Mouse (Mus musculus): Measurements from ENCODE around the gene Tmem208. TPM values are rescaled to one million over a fixed set of nuclear protein-coding genes. Genes with fewer than 3 reads are reported as not detected.

The Tmem208 gene
- 87.5 and 89.7 TPM in 2 replicates for polyA plus RNA-seq (2016; fragmentation: Nextera tagmentation; extraction: Ambion mirVana)

GRCm38 (mm10) chr8:105326141-105326672 is at the start of gene Tmem208, which contains the start of gene Lrrc29:
Gene Tmem208 (plus strand): TSS chr8:105326354.
Gene Lrrc29 (minus strand): TSS chr8:105326278.
- H3K27ac ChIP-seq, result peak within 1 kb of the TSS; percentile 83
- no peaks in the 10 kb centered on the region for H3K27me3 ChIP-seq
- peak within 1 kb of the TSS; percentile 79 for H3K4me3 ChIP-seq (replicated peaks)
- WGBS, result under 1% methylated on average over 36 of the region's 36 CpGs
- peaks cover 20% of the 10 kb centered on the region for H3K4me1 ChIP-seq
- peak within 1 kb of the TSS; percentile 88 for H3K4me2 ChIP-seq
- peaks cover 47% of the 10 kb centered on the region for H3K36me3 ChIP-seq (replicated peaks)
- no peaks in the 10 kb centered on the region for H3K9me3 ChIP-seq
- H3K9ac ChIP-seq, result peak within 1 kb of the TSS; percentile 79
- ATAC-seq (ENCODE audit: low FRiP score), result peak; percentile 93

GRCm38 (mm10) chr8:105278911-105279334 is 47.2 kb upstream of the Tmem208 start:
- Histone ChIP-seq H3K27ac (no peak overlapping the region), H3K9me3 (no peaks in the 10 kb centered on the region), H3K4me3 (replicated peaks) (peak overlapping the region; percentile 24), H3K4me1 (peaks cover 29% of the 10 kb centered on the region), H3K9ac (peak overlapping the region; percentile 34), H3K27me3 (peaks cover 84% of the 10 kb centered on the region), H3K4me2 (peak overlapping the region; percentile 50), H3K36me3 (replicated peaks) (peaks cover 30% of the 10 kb centered on the region)
- WGBS, result 2% methylated on average over 28 of the region's 28 CpGs
- ATAC-seq (ENCODE audit: low FRiP score), result peak; percentile 53

GRCm38 (mm10) chr8:105280567-105280966 is 45.6 kb upstream of the Tmem208 start:
- Histone ChIP-seq H3K36me3 (replicated peaks) (peaks cover 42% of the 10 kb centered on the region), H3K27me3 (peaks cover 68% of the 10 kb centered on the region), H3K4me2 (no peak overlapping the region), H3K4me1 (peaks cover 28% of the 10 kb centered on the region), H3K9me3 (no peaks in the 10 kb centered on the region), H3K27ac (no peak overlapping the region), H3K4me3 (replicated peaks) (no peak overlapping the region), H3K9ac (no peak overlapping the region)
- WGBS, result 61% methylated on average over 3 of the region's 3 CpGs
- no peak for ATAC-seq (ENCODE audit: low FRiP score)

GRCm38 (mm10) chr8:105281821-105282220 is 44.3 kb upstream of the Tmem208 start:
- peaks cover 55% of the 10 kb centered on the region for H3K27me3 ChIP-seq
- peaks cover 27% of the 10 kb centered on the region for H3K4me1 ChIP-seq
- peaks cover 44% of the 10 kb centered on the region for H3K36me3 ChIP-seq (replicated peaks)
- no peaks in the 10 kb centered on the region for H3K9me3 ChIP-seq
- 90% methylated on average over 12 of the region's 12 CpGs for WGBS
- H3K27ac ChIP-seq, result no peak overlapping the region
- H3K9ac ChIP-seq, result no peak overlapping the region
- H3K4me2 ChIP-seq, result no peak overlapping the region
- ATAC-seq (ENCODE audit: low FRiP score), result no peak
- H3K4me3 ChIP-seq (replicated peaks), result no peak overlapping the region

GRCm38 (mm10) chr8:105282239-105282638 is 43.9 kb upstream of the Tmem208 start:
- 91% methylated on average over 4 of the region's 4 CpGs for WGBS
- H3K36me3 ChIP-seq (replicated peaks), result peaks cover 44% of the 10 kb centered on the region
- H3K27ac ChIP-seq, result no peak overlapping the region
- H3K9me3 ChIP-seq, result no peaks in the 10 kb centered on the region
- H3K4me2 ChIP-seq, result no peak overlapping the region
- no peak overlapping the region for H3K4me3 ChIP-seq (replicated peaks)
- no peak overlapping the region for H3K9ac ChIP-seq
- ATAC-seq (ENCODE audit: low FRiP score), result no peak
- peaks cover 51% of the 10 kb centered on the region for H3K27me3 ChIP-seq
- peaks cover 28% of the 10 kb centered on the region for H3K4me1 ChIP-seq

GRCm38 (mm10) chr8:105283074-105283473 is 43.1 kb upstream of the Tmem208 start:
- Histone ChIP-seq H3K4me1 (peaks cover 36% of the 10 kb centered on the region), H3K27ac (no peak overlapping the region), H3K9ac (no peak overlapping the region), H3K9me3 (no peaks in the 10 kb centered on the region), H3K36me3 (replicated peaks) (peaks cover 44% of the 10 kb centered on the region), H3K27me3 (peaks cover 43% of the 10 kb centered on the region), H3K4me2 (no peak overlapping the region), H3K4me3 (replicated peaks) (no peak overlapping the region)
- 26% methylated on average over 23 of the region's 23 CpGs for WGBS
- peak; percentile 10; the same call in 1 of the 2 replicates for ATAC-seq (ENCODE audit: low FRiP score)

GRCm38 (mm10) chr8:105285514-105285913 is 40.6 kb upstream of the Tmem208 start:
- WGBS, result 50% methylated on average over 12 of the region's 12 CpGs
- H3K27ac ChIP-seq, result no peak overlapping the region
- H3K4me2 ChIP-seq, result no peak overlapping the region; the same call in 1 of the 2 replicates
- ATAC-seq (ENCODE audit: low FRiP score), result no peak
- H3K9me3 ChIP-seq, result no peaks in the 10 kb centered on the region
- peaks cover 39% of the 10 kb centered on the region for H3K36me3 ChIP-seq (replicated peaks)
- no peak overlapping the region for H3K4me3 ChIP-seq (replicated peaks)
- H3K27me3 ChIP-seq, result peaks cover 27% of the 10 kb centered on the region
- no peak overlapping the region for H3K9ac ChIP-seq
- peaks cover 45% of the 10 kb centered on the region for H3K4me1 ChIP-seq

GRCm38 (mm10) chr8:105286907-105287306 is 39.2 kb upstream of the Tmem208 start:
- H3K9me3 ChIP-seq, result no peaks in the 10 kb centered on the region
- no peak for ATAC-seq (ENCODE audit: low FRiP score)
- H3K27ac ChIP-seq, result no peak overlapping the region
- H3K27me3 ChIP-seq, result peaks cover 25% of the 10 kb centered on the region
- H3K4me3 ChIP-seq (replicated peaks), result no peak overlapping the region
- 86% methylated on average over 4 of the region's 4 CpGs for WGBS
- 0 out of 2 replicates have a peak overlapping the region, but pooled peaks have one; percentile 11 for H3K4me2 ChIP-seq
- no peak overlapping the region for H3K9ac ChIP-seq
- peaks cover 49% of the 10 kb centered on the region for H3K4me1 ChIP-seq
- peaks cover 30% of the 10 kb centered on the region for H3K36me3 ChIP-seq (replicated peaks)

GRCm38 (mm10) chr8:105288231-105288630 is 37.9 kb upstream of the Tmem208 start:
- WGBS, result 87% methylated on average over 5 of the region's 5 CpGs
- peak overlapping the region; percentile 61 for H3K9ac ChIP-seq

GRCm38 (mm10) chr8:105288958-105289732 is 37.0 kb upstream of the Tmem208 start:
- WGBS, result under 1% methylated on average over 53 of the region's 53 CpGs
- Histone ChIP-seq H3K27me3 (peaks cover 31% of the 10 kb centered on the region), H3K9ac (peak overlapping the region; percentile 61)

More at GRCm38 (mm10) chr8:105288231-105288630, 37.9 kb upstream of the Tmem208 start:
- peak overlapping the region; percentile 80 for H3K4me2 ChIP-seq
- ATAC-seq (ENCODE audit: low FRiP score), result no peak
- peaks cover 49% of the 10 kb centered on the region for H3K4me1 ChIP-seq
- no peak overlapping the region for H3K27ac ChIP-seq
- peaks cover 17% of the 10 kb centered on the region for H3K36me3 ChIP-seq (replicated peaks)
- H3K27me3 ChIP-seq, result peaks cover 30% of the 10 kb centered on the region
- peak overlapping the region; percentile 54 for H3K4me3 ChIP-seq (replicated peaks)
- H3K9me3 ChIP-seq, result no peaks in the 10 kb centered on the region

GRCm38 (mm10) chr8:105289805-105290460 is 36.2 kb upstream of the Tmem208 start, which contains the start of gene 4931428F04Rik:
Gene 4931428F04Rik (minus strand): TSS chr8:105289864.
- Histone ChIP-seq H3K9me3 (no peaks in the 10 kb centered on the region), H3K9ac (peak within 1 kb of the TSS; percentile 61), H3K4me2 (peak within 1 kb of the TSS; percentile 80), H3K36me3 (replicated peaks) (peaks cover 8% of the 10 kb centered on the region), H3K4me1 (peaks cover 49% of the 10 kb centered on the region), H3K4me3 (replicated peaks) (peak within 1 kb of the TSS; percentile 54), H3K27me3 (peaks cover 31% of the 10 kb centered on the region), H3K27ac (peak within 1 kb of the TSS; percentile 90)
- WGBS, result 2% methylated on average over 43 of the region's 43 CpGs
- peak; percentile 28 for ATAC-seq (ENCODE audit: low FRiP score)

More at GRCm38 (mm10) chr8:105288958-105289732, 37.0 kb upstream of the Tmem208 start:
- Histone ChIP-seq H3K4me2 (peak overlapping the region; percentile 80), H3K27ac (peak overlapping the region; percentile 90), H3K4me3 (replicated peaks) (peak overlapping the region; percentile 54), H3K9me3 (no peaks in the 10 kb centered on the region), H3K4me1 (peaks cover 49% of the 10 kb centered on the region), H3K36me3 (replicated peaks) (peaks cover 14% of the 10 kb centered on the region)
- peak; percentile 95 for ATAC-seq (ENCODE audit: low FRiP score)

Measured in forebrain, embryonic 12.5 days (tissue).